Mouse (Mus musculus) testis, adult 2 months (tissue): ENCODE results near the gene Pdgfc.

ENCODE experiments used
- CTCF ChIP-seq: fragments of 200-500 bp; IDR thresholded peaks from 2 replicates; pipeline ENCODE4 v1.5.1; 2012; ENCODE audit warnings: low read depth, mild to moderate bottlenecking, inconsistent platforms, low read length, moderate library complexity; ENCODE audit not compliant: control insufficient read depth, insufficient read depth, insufficient replicate concordance
- POLR2A ChIP-seq: fragments of 200-500 bp; IDR thresholded peaks from 2 replicates; pipeline ENCODE4 v1.6.1; 2012; ENCODE audit warnings: low read depth, mild to moderate bottlenecking, inconsistent platforms, low read length, moderate library complexity; ENCODE audit not compliant: control insufficient read depth

GRCm38 (mm10) chr3:81044653-81045343 lies 8.6 kb downstream of the Pdgfc start:
- TF ChIP-seq CTCF (no peak), POLR2A (no peak)
